Mouse (Mus musculus) thymus, adult 2 months (tissue): ENCODE results near the gene Ambp. TPM values are rescaled to one million over a fixed set of nuclear protein-coding genes. Genes with fewer than 3 reads are reported as not detected.

Source experiments
- DNase-seq: peaks from one replicate; pipeline ENCODE4 v3.0.0; 2021
- H3K27ac ChIP-seq: fragments of 200-500 bp; 2 replicates; pipeline ENCODE4 v1.5.1; 2012; ENCODE audit warnings: low read length, control low read depth; ENCODE audit not compliant: control insufficient read depth, insufficient read depth
- H3K27me3 ChIP-seq: fragments of 200-500 bp; 2 replicates; pipeline ENCODE4 v1.6.1; 2012; ENCODE audit warnings: mild to moderate bottlenecking, low read length, moderate library complexity, mixed read lengths; ENCODE audit not compliant: control insufficient read depth, insufficient read depth
- H3K36me3 ChIP-seq: fragments of 200-500 bp; 2 replicates; pipeline ENCODE4 v1.6.1; 2012; ENCODE audit warnings: mild to moderate bottlenecking, low read length, moderate library complexity; ENCODE audit not compliant: control insufficient read depth, insufficient read depth
- H3K4me1 ChIP-seq: fragments of 200-500 bp; replicated peaks from 2 replicates; pipeline ENCODE4 v1.6.1; 2012; ENCODE audit warnings: low read length; ENCODE audit not compliant: control insufficient read depth, insufficient read depth
- H3K4me3 ChIP-seq: fragments of 200-500 bp; 2 replicates; pipeline ENCODE4 v1.5.1; 2012; ENCODE audit warnings: mild to moderate bottlenecking, low read length, control low read depth, moderate library complexity; ENCODE audit not compliant: control insufficient read depth, insufficient read depth
- CTCF ChIP-seq: fragments of 200-500 bp; IDR thresholded peaks from 2 replicates; pipeline ENCODE4 v1.5.1; 2012; ENCODE audit warnings: mild to moderate bottlenecking, control low read depth, low read length, moderate library complexity, borderline replicate concordance; ENCODE audit not compliant: control insufficient read depth, poor library complexity, insufficient read depth; ENCODE audit errors: extremely low read depth
- POLR2A ChIP-seq: fragments of 200-500 bp; IDR thresholded peaks from 2 replicates; pipeline ENCODE4 v1.6.1; 2012; ENCODE audit warnings: mild to moderate bottlenecking, low read length, control low read depth, moderate library complexity; ENCODE audit not compliant: control insufficient read depth, poor library complexity, insufficient read depth; ENCODE audit errors: extremely low read depth
- WGBS: fragments of 180-500 bp; shearing (Covaris S2); methylation state at CpG from one replicate; pipeline ENCODE4 v1.1.7; 2018; 5-methylcytosine and 5-hydroxymethylcytosine counted together
- polyA plus RNA-seq: library from polyadenylated mRNA; depleted of rRNA; stranded (reverse); fragments of >200 nt; gene quantifications from 2 replicates; pipeline ENCODE4 v1.2.3, GENCODE M21; 2012; rRNA removed

The Ambp gene
- 0.27 and 2.9 TPM in 2 replicates for polyA plus RNA-seq

GRCm38 (mm10) chr4:63154699-63155098, at the start of gene Ambp:
TSS of gene Ambp (minus strand) at chr4:63154799.
- TF ChIP-seq POLR2A (no peak), CTCF (no peak)
- H3K27ac ChIP-seq, result no peak within 1 kb of the TSS
- no peaks in the 10 kb centered on the region for H3K36me3 ChIP-seq
- H3K4me3 ChIP-seq, result no peak within 1 kb of the TSS
- WGBS, result 45% methylated on average over 5 of the region's 5 CpGs
- no peaks in the 10 kb centered on the region for H3K4me1 ChIP-seq
- H3K27me3 ChIP-seq, result no peaks in the 10 kb centered on the region
- no peak for DNase-seq

- Histone ChIP-seq H3K27ac (no peak overlapping the region), H3K27me3 (no peaks in the 10 kb centered on the region), H3K36me3 (no peaks in the 10 kb centered on the region), H3K4me3 (no peak overlapping the region), H3K4me1 (no peaks in the 10 kb centered on the region)
- 97% methylated on average over 7 of the region's 7 CpGs for WGBS
- no peak for TF ChIP-seq POLR2A
- TF ChIP-seq CTCF, result no peak
- no peak for DNase-seq
Measured at GRCm38 (mm10) chr4:63203874-63204273, 49.3 kb upstream of the Ambp start.

GRCm38 (mm10) chr4:63199366-63199765, 44.8 kb upstream of the Ambp start:
- no peak overlapping the region for H3K27ac ChIP-seq
- no peaks in the 10 kb centered on the region for H3K36me3 ChIP-seq
- H3K4me1 ChIP-seq, result no peaks in the 10 kb centered on the region
- no peak for TF ChIP-seq CTCF
- TF ChIP-seq POLR2A, result no peak
- no peaks in the 10 kb centered on the region for H3K27me3 ChIP-seq
- 92% methylated on average over 5 of the region's 5 CpGs for WGBS
- H3K4me3 ChIP-seq, result no peak overlapping the region
- DNase-seq, result no peak

- Histone ChIP-seq H3K36me3 (no peaks in the 10 kb centered on the region), H3K27ac (no peak overlapping the region), H3K4me3 (no peak overlapping the region), H3K4me1 (no peaks in the 10 kb centered on the region), H3K27me3 (no peaks in the 10 kb centered on the region)
- TF ChIP-seq POLR2A (no peak), CTCF (no peak)
- DNase-seq, result no peak
- WGBS, result 94% methylated on average over 2 of the region's 2 CpGs
Measured at GRCm38 (mm10) chr4:63194366-63194765, 39.8 kb upstream of the Ambp start.

GRCm38 (mm10) chr4:63191641-63192040, 37.0 kb upstream of the Ambp start:
- no peaks in the 10 kb centered on the region for H3K36me3 ChIP-seq
- H3K4me1 ChIP-seq, result no peaks in the 10 kb centered on the region
- WGBS, result 94% methylated on average over 5 of the region's 5 CpGs
- H3K27ac ChIP-seq, result no peak overlapping the region
- DNase-seq, result no peak
- TF ChIP-seq POLR2A, result no peak
- no peak for TF ChIP-seq CTCF
- H3K4me3 ChIP-seq, result no peak overlapping the region
- H3K27me3 ChIP-seq, result no peaks in the 10 kb centered on the region

GRCm38 (mm10) chr4:63186281-63186870, 31.8 kb upstream of the Ambp start:
- no peak for DNase-seq
- 0 out of 2 replicates have a peak, but pooled peaks cover 3% of the 10 kb centered on the region for H3K4me1 ChIP-seq
- H3K27ac ChIP-seq, result no peak overlapping the region

More at GRCm38 (mm10) chr4:63186281-63186870, 31.8 kb upstream of the Ambp start:
- Histone ChIP-seq H3K27me3 (no peaks in the 10 kb centered on the region), H3K36me3 (no peaks in the 10 kb centered on the region), H3K4me3 (no peak overlapping the region)
- no peak for TF ChIP-seq POLR2A
- no peak for TF ChIP-seq CTCF
- WGBS, result 42% methylated on average over 21 of the region's 21 CpGs
